Mouse (Mus musculus) monocyte, adult 59 days (primary cell): Measurements from ENCODE around the gene Olfr1053. TPM values are rescaled to one million over a fixed set of nuclear protein-coding genes. Genes with fewer than 3 reads are reported as not detected.

Experiments
- total RNA-seq, 2 experiments: library from RNA; stranded (reverse); gene quantifications; one replicate each; pipeline ENCODE4 v1.2.4; 2023

The Olfr1053 gene
- not detected for total RNA-seq

GRCm38 (mm10) chr2:86315184-86315583, at the start of gene Olfr1053:
Gene Olfr1053, minus strand, starts transcription at chr2:86315284.

GRCm38 (mm10) chr2:86362369-86362768, 47.3 kb upstream of the Olfr1053 start, which contains the start of gene Olfr1056:
Gene Olfr1056, minus strand, starts transcription at chr2:86362469.

GRCm38 (mm10) chr2:86350184-86350583, 35.1 kb upstream of the Olfr1053 start, which contains the start of gene Olfr1055:
Gene Olfr1055, minus strand, starts transcription at chr2:86350284.

GRCm38 (mm10) chr2:86335333-86335732, 20.2 kb upstream of the Olfr1053 start, which contains the start of gene Olfr1054:
Gene Olfr1054, minus strand, starts transcription at chr2:86335433.

GRCm38 (mm10) chr2:86292155-86292554, 22.9 kb downstream of the Olfr1053 start, which contains the start of gene Olfr1052:
Gene Olfr1052, plus strand, starts transcription at chr2:86292455.

GRCm38 (mm10) chr2:86278988-86279387, 36.1 kb downstream of the Olfr1053 start, which contains the start of gene Olfr1051:
Gene Olfr1051, minus strand, starts transcription at chr2:86279088.

Other genes starting within 250 kb of the Olfr1053 start
- not detected for gene Olfr1036, start 241.3 kb downstream of the Olfr1053 start, total RNA-seq
- gene Olfr1037, start 227.9 kb downstream of the Olfr1053 start, total RNA-seq: not detected
- gene Olfr1039, start 179.4 kb downstream of the Olfr1053 start, total RNA-seq: not detected
- not detected for gene Olfr1040, start 168.6 kb downstream of the Olfr1053 start, total RNA-seq
- not detected for gene Olfr1042, start 153.4 kb downstream of the Olfr1053 start, total RNA-seq
- gene Olfr1043, start 147.8 kb downstream of the Olfr1053 start, total RNA-seq: not detected
- gene Olfr1044, start 137.5 kb downstream of the Olfr1053 start, total RNA-seq: not detected
- gene Olfr52, start 129.6 kb downstream of the Olfr1053 start, total RNA-seq: not detected
- not detected for gene Olfr1045, start 112.3 kb downstream of the Olfr1053 start, total RNA-seq
- gene Olfr1046, start 96.0 kb downstream of the Olfr1053 start, total RNA-seq: not detected
- not detected for gene Olfr1047, start 83.9 kb downstream of the Olfr1053 start, total RNA-seq
- gene Olfr1048, start 75.0 kb downstream of the Olfr1053 start, total RNA-seq: not detected
- gene Olfr1049, start 57.0 kb downstream of the Olfr1053 start, total RNA-seq: not detected
- not detected for gene Olfr1051, start 36.2 kb downstream of the Olfr1053 start, total RNA-seq
- not detected for gene Olfr1052, start 22.8 kb downstream of the Olfr1053 start, total RNA-seq
- not detected for gene Olfr1054, start 20.1 kb upstream of the Olfr1053 start, total RNA-seq
- not detected for gene Olfr1055, start 35.0 kb upstream of the Olfr1053 start, total RNA-seq
- not detected for gene Olfr1056, start 47.2 kb upstream of the Olfr1053 start, total RNA-seq
- gene Olfr1057, start 63.1 kb upstream of the Olfr1053 start, total RNA-seq: not detected
- gene Olfr1058, start 73.3 kb upstream of the Olfr1053 start, total RNA-seq: not detected
- not detected for gene Olfr1061, start 98.8 kb upstream of the Olfr1053 start, total RNA-seq
- gene Olfr1062, start 111.5 kb upstream of the Olfr1053 start, total RNA-seq: not detected
- gene Olfr1065, start 135.3 kb upstream of the Olfr1053 start, total RNA-seq: not detected
- not detected for gene Olfr1066, start 141.0 kb upstream of the Olfr1053 start, total RNA-seq
- gene Olfr228, start 172.1 kb upstream of the Olfr1053 start, total RNA-seq: not detected
- not detected for gene Olfr1076, start 193.2 kb upstream of the Olfr1053 start, total RNA-seq
- gene Olfr1079, start 227.2 kb upstream of the Olfr1053 start, total RNA-seq: not detected
- not detected for gene Olfr1080, start 243.0 kb upstream of the Olfr1053 start, total RNA-seq